Mouse (Mus musculus) neural tube, embryonic 10.5 days (tissue): ENCODE measurements around the gene Rgs6.

Experiments
- DNase-seq: peaks from one replicate; pipeline ENCODE4 v3.0.0-alpha.2; 2017; ENCODE audit warnings: low spot score; ENCODE audit errors: extremely low spot score

Rgs6 gene

DNA sequence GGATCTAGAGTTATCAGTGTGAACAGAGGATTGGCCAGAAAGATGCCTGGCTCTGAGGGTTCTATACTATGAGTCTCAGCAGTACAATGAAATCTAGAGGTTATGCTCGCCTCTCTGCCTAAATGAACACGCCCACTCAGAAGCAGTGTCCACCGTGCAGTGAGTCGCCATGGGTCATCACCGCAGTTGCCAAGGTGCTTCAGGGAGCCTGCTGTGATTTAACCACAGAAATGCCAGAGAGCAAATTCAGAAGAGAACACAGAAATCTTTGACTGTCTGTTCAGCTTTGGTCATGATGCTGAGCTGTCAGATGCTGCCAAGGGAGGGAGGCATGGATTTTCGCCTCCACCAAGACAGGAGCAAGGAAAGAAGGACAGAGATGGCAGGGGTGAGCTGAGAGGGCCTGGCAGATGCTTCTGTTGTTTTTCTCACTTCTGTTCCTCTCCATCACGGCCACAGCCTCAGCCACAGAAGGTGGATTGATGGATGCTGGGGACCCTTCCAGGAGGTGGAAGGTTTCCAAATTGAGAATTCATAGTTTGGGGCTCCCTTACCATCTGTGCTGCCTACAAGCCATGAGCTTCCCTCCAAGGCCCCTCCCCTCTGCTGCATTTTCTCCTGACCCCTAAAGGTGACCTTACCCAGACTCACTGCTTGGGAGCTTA, 445.2 kb downstream of the Rgs6 start:
- DNase-seq, result no peak

GRCm38 (mm10) chr12:83034859-83035569, 446.9 kb downstream of the Rgs6 start:
- no peak for DNase-seq

GRCm38 (mm10) chr12:83037798-83038560, 449.9 kb downstream of the Rgs6 start:
- no peak for DNase-seq

GRCm38 (mm10) chr12:83038779-83039178, 450.7 kb downstream of the Rgs6 start:
- DNase-seq, result no peak

DNA sequence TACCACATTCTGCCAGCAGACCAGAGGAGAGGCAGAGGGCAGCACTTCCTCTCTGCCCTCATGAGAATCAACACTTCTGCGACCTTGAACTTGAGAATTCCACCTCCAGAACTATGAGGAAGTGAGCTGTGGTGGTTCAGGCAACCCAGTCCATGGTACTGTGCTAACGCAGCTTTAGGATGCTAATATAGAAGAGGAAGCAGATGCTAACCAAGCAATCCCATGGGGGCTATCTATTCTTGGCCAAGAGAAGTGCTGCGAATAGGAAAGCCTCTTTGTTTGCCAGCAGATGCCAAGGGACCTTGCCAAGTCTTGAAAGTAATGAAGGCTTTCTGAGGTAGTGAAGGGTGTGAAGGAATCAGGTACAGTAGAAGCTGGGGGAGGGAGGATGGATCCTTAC, 451.8 kb downstream of the Rgs6 start:
- DNase-seq, result no peak

GRCm38 (mm10) chr12:83043980-83044620, 456.0 kb downstream of the Rgs6 start:
- DNase-seq, result no peak

- DNase-seq, result no peak
Measured at GRCm38 (mm10) chr12:83044621-83044990, 456.5 kb downstream of the Rgs6 start.

GRCm38 (mm10) chr12:83045001-83045531, 457.0 kb downstream of the Rgs6 start:
- DNase-seq, result no peak

- DNase-seq, result no peak
Measured at GRCm38 (mm10) chr12:83046734-83047133, 458.6 kb downstream of the Rgs6 start.

- DNase-seq, result no peak
Measured at GRCm38 (mm10) chr12:83047710-83048109, 459.6 kb downstream of the Rgs6 start.

- no peak for DNase-seq
Measured at GRCm38 (mm10) chr12:83050514-83050913, 462.4 kb downstream of the Rgs6 start.

DNA sequence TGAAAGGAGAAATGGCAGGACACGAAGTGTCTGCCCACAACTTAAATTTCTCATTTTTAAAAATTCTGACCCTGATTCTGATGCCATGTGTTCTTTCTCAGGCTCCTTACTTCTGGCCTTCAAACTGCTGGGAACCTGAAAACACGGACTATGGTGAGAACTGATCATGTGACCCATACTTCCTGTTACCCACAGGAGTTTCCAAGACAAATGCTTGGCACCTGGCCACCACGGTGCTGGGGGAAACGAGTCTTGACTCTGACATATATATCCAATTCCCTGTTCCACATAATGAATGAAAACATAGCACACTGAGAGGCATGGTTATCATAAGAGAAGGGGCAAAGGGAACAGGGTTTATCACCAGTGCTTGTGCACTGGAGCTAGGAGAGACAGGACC, 464.3 kb downstream of the Rgs6 start:
- DNase-seq, result no peak

DNA sequence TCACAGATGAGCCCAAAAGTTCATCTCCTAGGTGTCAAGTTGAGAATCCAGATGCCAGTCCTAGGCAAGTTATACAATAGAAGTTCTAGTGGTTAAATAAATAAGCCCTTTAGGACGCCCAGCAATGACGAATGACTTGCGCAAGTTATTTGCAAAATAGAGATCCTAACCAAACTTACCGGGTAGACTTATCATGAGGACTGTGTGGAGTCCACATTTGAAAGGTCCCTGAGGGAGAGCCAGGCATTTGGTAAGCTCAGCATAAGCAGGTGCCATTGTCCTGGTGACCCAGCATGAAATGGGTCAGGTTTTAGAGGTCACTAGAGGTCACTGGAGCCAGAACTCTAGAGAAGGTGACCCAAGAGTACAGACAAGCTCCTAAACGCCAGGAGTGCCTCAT, 467.6 kb downstream of the Rgs6 start:
- no peak for DNase-seq

GRCm38 (mm10) chr12:83066426-83066825, 478.3 kb downstream of the Rgs6 start:
- DNase-seq, result no peak

DNA sequence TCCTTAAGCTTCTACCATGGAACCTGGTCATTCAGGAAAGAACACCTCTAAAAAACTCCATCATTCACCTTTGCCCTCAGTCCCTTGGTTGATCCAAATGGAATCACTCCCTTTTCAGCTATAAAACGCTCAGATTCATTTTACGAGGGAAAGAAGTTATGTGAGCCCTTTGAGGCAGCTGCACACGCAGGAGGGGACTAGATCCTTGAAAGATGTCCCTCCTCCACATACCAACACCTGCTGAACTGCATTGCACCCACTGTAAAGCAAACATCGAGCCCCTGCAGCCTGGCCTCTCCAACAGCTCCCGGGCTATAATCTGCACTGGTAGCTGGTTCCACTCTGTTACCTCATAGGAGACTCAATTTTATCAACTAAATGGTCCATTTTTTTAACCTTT, 482.8 kb downstream of the Rgs6 start:
- DNase-seq, result no peak

DNA sequence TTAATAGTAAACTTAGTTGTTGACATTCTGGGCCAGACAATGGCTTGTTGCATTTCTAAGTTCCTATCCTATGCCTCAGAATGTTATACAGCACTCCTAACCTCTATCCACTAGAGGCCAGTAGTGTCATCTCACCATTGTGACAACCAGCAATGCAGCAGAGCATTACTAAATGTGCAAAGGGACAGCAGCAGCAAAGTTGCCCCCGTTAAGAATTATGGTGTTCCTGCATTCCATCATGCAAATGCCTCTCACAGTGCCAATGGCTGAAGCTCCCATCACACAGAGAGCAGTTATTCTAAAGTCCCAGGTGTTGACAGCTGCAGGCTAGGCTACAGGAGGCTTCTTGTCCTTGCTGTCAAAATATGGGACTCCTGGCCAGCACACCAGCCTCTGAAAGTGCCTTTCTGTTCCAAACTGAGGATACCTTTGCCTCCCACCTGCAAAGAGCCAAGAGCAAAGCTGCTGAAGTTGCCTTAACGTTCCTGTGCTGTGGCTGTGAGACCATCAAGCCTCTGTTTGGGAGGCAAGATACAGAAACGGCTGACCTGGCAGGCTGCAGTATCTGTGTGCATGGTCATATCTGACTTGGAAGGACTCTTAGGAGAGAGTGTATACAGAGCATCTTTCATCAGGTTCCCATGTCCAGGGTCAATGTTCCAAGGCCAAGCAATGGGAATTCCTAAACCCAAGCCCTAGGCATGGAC, 484.2 kb downstream of the Rgs6 start:
- DNase-seq, result no peak

DNA sequence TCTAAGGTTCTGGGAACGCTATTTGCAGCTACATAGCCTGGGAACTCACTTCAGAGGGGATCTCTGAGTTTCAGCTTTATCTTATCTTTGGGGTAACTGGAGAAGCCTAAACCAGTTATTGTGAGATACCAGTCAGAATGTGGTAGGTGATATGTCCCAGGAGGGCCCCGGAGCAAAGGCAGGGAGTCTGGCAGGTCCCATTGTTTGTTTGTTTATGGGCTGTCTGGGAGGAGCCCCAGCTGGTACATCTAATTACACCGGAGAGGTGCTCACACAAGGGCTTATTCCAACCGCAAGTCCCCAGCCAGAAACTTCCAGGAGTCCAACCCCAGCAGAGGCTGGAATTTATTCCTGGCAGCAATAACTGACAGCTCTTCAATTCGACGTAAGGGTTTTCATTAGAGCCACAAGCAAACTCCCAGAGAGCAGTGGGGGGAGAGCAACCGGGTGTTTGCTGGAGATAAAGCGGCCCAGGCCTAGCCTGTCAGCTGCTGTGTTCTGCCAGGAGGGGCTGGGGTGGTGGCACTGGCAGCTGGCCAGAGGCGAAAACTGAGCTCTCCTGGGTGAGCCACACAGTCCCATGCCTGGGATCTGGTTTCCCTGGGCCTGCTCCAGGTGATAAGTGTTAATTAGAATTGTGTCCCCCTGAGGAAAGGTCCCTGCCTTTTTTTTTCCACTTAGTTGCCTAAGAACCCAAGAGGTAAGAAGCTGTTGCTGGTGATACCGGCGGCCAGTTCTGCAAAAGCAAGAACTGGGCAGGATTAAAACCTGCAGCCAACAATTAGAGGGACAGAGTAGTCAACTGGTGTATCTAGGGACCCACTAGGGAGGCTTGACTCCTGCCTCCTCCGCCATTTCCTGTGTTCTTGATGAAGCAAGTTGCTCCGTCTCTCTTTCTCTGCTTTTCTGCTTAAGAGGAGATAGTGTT, 485.1 kb downstream of the Rgs6 start:
- peak; percentile 22 for DNase-seq

GRCm38 (mm10) chr12:83073879-83074368, 485.8 kb downstream of the Rgs6 start:
- no peak for DNase-seq

- DNase-seq, result no peak
Measured at GRCm38 (mm10) chr12:83076179-83076578, 488.1 kb downstream of the Rgs6 start.

DNA sequence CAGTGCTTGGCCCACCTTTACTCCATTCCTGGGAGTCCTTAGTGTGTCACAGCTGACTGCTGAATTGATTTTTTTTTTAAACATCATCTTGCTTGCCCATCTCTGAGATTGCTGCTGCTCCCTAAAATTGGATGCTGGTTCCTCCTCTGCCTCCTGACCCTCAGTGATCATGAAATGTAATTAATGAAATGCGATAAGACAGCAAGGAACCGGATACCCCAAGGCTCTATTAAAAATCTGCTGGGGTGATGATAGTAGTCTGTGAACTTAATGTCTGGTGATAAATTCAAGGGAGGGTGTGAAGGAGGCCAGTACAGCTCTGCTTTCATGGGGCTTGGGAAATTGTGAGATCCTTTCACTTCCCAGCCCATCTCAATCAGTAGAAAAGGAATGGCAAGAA, 489.4 kb downstream of the Rgs6 start:
- DNase-seq, result no peak
